Comparison of ENCODE assay signal across 9 mouse cellular contexts in genomic region chr1:167466765-167467426, GRCm38 (mm10). TPM values are rescaled to one million over a fixed set of nuclear protein-coding genes. Genes with fewer than 3 reads are reported as not detected.
A peak's percentile ranks its signal among the peaks of the same experiment; 100 is the strongest.
DNase-seq lines count a peak whose midpoint lies in the region; ATAC-seq and TF ChIP-seq lines count a peak whose summit lies in the region.
"Had no signal": no experiment of that assay in that cellular context is flagged by ENCODE, and none has a peak within 500 bp of the region (broad histone marks: within the 10 kb centered on the region; RNA-seq: fewer than 3 reads in every experiment).

TSS of gene Lrrc52 (minus strand) at chr1:167466780.

- TF ChIP-seq EP300 in liver, postnatal 0 days (IDR thresholded peaks at IDR 0.05; ENCODE audit: low read depth) = no peak

- no peak for TF ChIP-seq CTCF in liver, adult 2 months (IDR thresholded peaks at IDR 0.05; ENCODE audit: low read depth, low read length)
- TF ChIP-seq CTCF in brain, embryonic 14.5 days (IDR thresholded peaks at IDR 0.05; ENCODE audit: borderline replicate concordance, extremely low read depth, insufficient read depth, insufficient read length) = no peak
- TF ChIP-seq CTCF in gastrocnemius, adult 2 months (IDR thresholded peaks at IDR 0.05) = no peak
- no peak for TF ChIP-seq CTCF in liver, postnatal 0 days (IDR thresholded peaks at IDR 0.05; ENCODE audit: low read depth)

- 35% methylated on average over 9 of the region's 9 CpGs for WGBS in liver, adult 2 months
- WGBS in liver, postnatal 0 days (ENCODE audit: insufficient replicate concordance) = 29% methylated on average over 9 of the region's 9 CpGs

- H3K9me3 ChIP-seq in liver, postnatal 0 days (ENCODE audit: low read length) = no peaks in the 10 kb centered on the region
- H3K9me3 ChIP-seq: midbrain, embryonic 12.5 days had no signal

- peak; percentile 61 for ATAC-seq in megakaryocyte progenitor cell, adult 5-6 weeks (replicated peaks; ENCODE audit: poor library complexity)
- no peak for ATAC-seq in liver, postnatal 0 days

- peak; percentile 4 for DNase-seq in liver, adult 2 months (ENCODE audit: extremely low read depth, low read depth, low spot score)
- no peak for DNase-seq in liver
- peak; percentile 91 for DNase-seq in brain, embryonic 14.5 days (ENCODE audit: low read depth)
- DNase-seq in gastrocnemius, adult 2 months = peak; percentile 89
- peak; percentile 73 for DNase-seq in kidney, postnatal 10 days
- no peak for DNase-seq in thymus, postnatal 10 days (ENCODE audit: low spot score in 2 of 2)
- no peak for DNase-seq in liver, postnatal 0 days

- H3K27me3 ChIP-seq in liver, adult 2 months (ENCODE audit: control insufficient read depth, insufficient read depth, low read length) = no peaks in the 10 kb centered on the region
- H3K27me3 ChIP-seq in liver, postnatal 0 days (ENCODE audit: insufficient read depth, low read length) = no peaks in the 10 kb centered on the region
- H3K27me3 ChIP-seq: midbrain, embryonic 12.5 days had no signal

- H3K4me3 ChIP-seq in liver, adult 2 months (ENCODE audit: insufficient read depth, low read depth, low read length) = no peak within 1 kb of the TSS
- H3K4me3 ChIP-seq in gastrocnemius, adult 2 months = peak within 1 kb of the TSS; percentile 43
- H3K4me3 ChIP-seq in liver, postnatal 0 days (ENCODE audit: low read depth, low read length) = no peak within 1 kb of the TSS
- H3K4me3 ChIP-seq: midbrain, embryonic 12.5 days had no signal

- H3K9ac ChIP-seq in liver, adult 2 months (ENCODE audit: low read depth, low read length) = no peak within 1 kb of the TSS
- H3K9ac ChIP-seq in liver, postnatal 0 days (replicated peaks) = no peak within 1 kb of the TSS
- H3K9ac ChIP-seq: midbrain, embryonic 12.5 days had no signal

- no peak within 1 kb of the TSS for H3K4me2 ChIP-seq in liver, postnatal 0 days (ENCODE audit: low read depth, low read length)
- H3K4me2 ChIP-seq: midbrain, embryonic 12.5 days had no signal

- no peaks in the 10 kb centered on the region for H3K36me3 ChIP-seq in liver, adult 2 months (ENCODE audit: control insufficient read depth, insufficient read depth, low read length)
- no peaks in the 10 kb centered on the region for H3K36me3 ChIP-seq in liver, postnatal 0 days (replicated peaks; ENCODE audit: insufficient read depth, low read length)
- H3K36me3 ChIP-seq: midbrain, embryonic 12.5 days had no signal

- H3K4me1 ChIP-seq in liver, adult 2 months (ENCODE audit: control insufficient read depth, insufficient read depth, low read length) = no peaks in the 10 kb centered on the region
- no peaks in the 10 kb centered on the region for H3K4me1 ChIP-seq in liver, postnatal 0 days (ENCODE audit: insufficient read depth)
- H3K4me1 ChIP-seq: midbrain, embryonic 12.5 days had no signal

- H3K79me2 ChIP-seq in liver, adult 2 months (ENCODE audit: control insufficient read depth, insufficient read depth, low read length) = no peaks in the 10 kb centered on the region

- TF ChIP-seq POLR2A in liver, adult 2 months (IDR thresholded peaks at IDR 0.05; ENCODE audit: extremely low read depth, insufficient read depth, low read length) = no peak
- no peak for TF ChIP-seq POLR2A in brain, embryonic 14.5 days (IDR thresholded peaks at IDR 0.05; ENCODE audit: borderline replicate concordance, extremely low read depth, insufficient read depth, insufficient read length, poor library complexity, severe bottlenecking)

- no peak within 1 kb of the TSS for H3K27ac ChIP-seq in liver, adult 2 months (replicated peaks; ENCODE audit: insufficient read depth, low read depth, low read length)
- H3K27ac ChIP-seq in gastrocnemius, adult 2 months = peak within 1 kb of the TSS; percentile 64
- H3K27ac ChIP-seq in liver, postnatal 0 days (ENCODE audit: low read depth) = no peak within 1 kb of the TSS
- H3K27ac ChIP-seq: midbrain, embryonic 12.5 days had no signal

- intact Hi-C loops in gastrocnemius, adult 2 months (cut with DNase I) = no loop called here

RNA-seq across cellular contexts. Expression of gene Lrrc52, which starts in this region (rescaled TPM):
- not detected in 2 replicates for total RNA-seq in liver, adult 2 months (2014; rRNA removed)
- not detected in 2 replicates for polyA plus RNA-seq in liver, adult 2 months (2012; rRNA removed)
- 0.06 TPM in 1 of 2 replicates, not detected in the other for polyA plus RNA-seq in brain, embryonic 14.5 days (2012; rRNA removed)
- total RNA-seq in gastrocnemius, adult 2 months (2021) = 10 to 100 TPM in 1 of 2 experiments, 1 to 10 TPM in 1; 6.5 to 13.1 TPM
- total RNA-seq in megakaryocyte progenitor cell, adult 5-6 weeks (2015) = not detected in 2 replicates
- not detected in 2 replicates for total RNA-seq in megakaryocyte progenitor cell, adult 5-6 weeks (2017)
- polyA plus RNA-seq in liver, postnatal 0 days (2015; fragmentation: Nextera tagmentation; extraction: Ambion mirVana) = not detected in 2 replicates
- polyA plus RNA-seq: midbrain, embryonic 12.5 days had no signal

Comparison
In these comparisons a context has a peak if more than half of its experiments do, and no peak if none do; other contexts are left out.
1. Peak in DNase-seq in liver, adult 2 months; RNA of the gene not detected or under 1 TPM.
2. Peak in DNase-seq in brain, embryonic 14.5 days; RNA of the gene not detected or under 1 TPM.
3. Peak in ATAC-seq in megakaryocyte progenitor cell, adult 5-6 weeks; RNA of the gene not detected or under 1 TPM.
4. DNase-seq: peak in gastrocnemius, adult 2 months (single experiment) and kidney, postnatal 10 days (single experiment); none in liver (single experiment), thymus, postnatal 10 days (0 of 2) and liver, postnatal 0 days (single experiment).